Mouse (Mus musculus): Measurements from ENCODE around the gene Wdr18.

The Wdr18 gene

GRCm38 (mm10) chr10:79959847-79960601 is at the start of gene Wdr18:
TSS of gene Wdr18 (plus strand) at chr10:79960152.
- in situ Hi-C loops (cut with MboI), result loop anchor here (5.0 to 10.0 kb wide), 3 partner anchors 38 to 125 kb away; partner anchors contain the start of genes Elane and R3hdm4

GRCm38 (mm10) chr10:79910556-79910955 is 49.4 kb upstream of the Wdr18 start, which contains the start of gene Gm26602:
TSS of gene Gm26602 (plus strand) at chr10:79910856.
- in situ Hi-C loops (cut with MboI), result no loop called here

GRCm38 (mm10) chr10:79912412-79912811 is 47.5 kb upstream of the Wdr18 start:
- in situ Hi-C loops (cut with MboI), result no loop called here

GRCm38 (mm10) chr10:79914131-79914947 is 45.6 kb upstream of the Wdr18 start:
- in situ Hi-C loops (cut with MboI), result no loop called here

- in situ Hi-C loops (cut with MboI), result no loop called here
Observed at GRCm38 (mm10) chr10:79914948-79915596, 44.9 kb upstream of the Wdr18 start.

GRCm38 (mm10) chr10:79916081-79916480 is 43.9 kb upstream of the Wdr18 start:
- in situ Hi-C loops (cut with MboI), result no loop called here

- in situ Hi-C loops (cut with MboI), result no loop called here
Observed at GRCm38 (mm10) chr10:79916808-79917531, 43.0 kb upstream of the Wdr18 start, which contains the start of gene Kiss1r. TSS of gene Kiss1r (plus strand) at chr10:79916971.

GRCm38 (mm10) chr10:79917532-79918100 is 42.3 kb upstream of the Wdr18 start:
- in situ Hi-C loops (cut with MboI), result no loop called here

GRCm38 (mm10) chr10:79918231-79919078 is 41.5 kb upstream of the Wdr18 start:
- in situ Hi-C loops (cut with MboI), result no loop called here

- in situ Hi-C loops (cut with MboI), result no loop called here
Observed at GRCm38 (mm10) chr10:79919251-79919849, 40.6 kb upstream of the Wdr18 start.

GRCm38 (mm10) chr10:79920056-79920890 is 39.7 kb upstream of the Wdr18 start:
- in situ Hi-C loops (cut with MboI), result loop anchor here (5.0 to 10.0 kb wide), 2 partner anchors 37 to 85 kb away; no protein-coding TSS in a partner anchor

GRCm38 (mm10) chr10:79920958-79921535 is 38.9 kb upstream of the Wdr18 start, which contains the start of gene R3hdm4:
TSS of gene R3hdm4 (minus strand) at chr10:79921208.
- in situ Hi-C loops (cut with MboI), result loop anchor here (5.0 to 10.0 kb wide), 2 partner anchors 36 to 86 kb away; no protein-coding TSS in a partner anchor

- in situ Hi-C loops (cut with MboI), result loop anchor here (5.0 to 10.0 kb wide), 2 partner anchors 36 to 87 kb away; no protein-coding TSS in a partner anchor
Observed at GRCm38 (mm10) chr10:79921572-79921971, 38.4 kb upstream of the Wdr18 start.

GRCm38 (mm10) chr10:79924998-79925784 is 34.8 kb upstream of the Wdr18 start:
- in situ Hi-C loops (cut with MboI), result loop anchor here (5.0 to 10.0 kb wide), 2 partner anchors 32 to 90 kb away; no protein-coding TSS in a partner anchor

GRCm38 (mm10) chr10:79925785-79926490 is 34.0 kb upstream of the Wdr18 start:
- in situ Hi-C loops (cut with MboI), result loop anchor here (10.0 kb wide), 1 partner anchor 91 kb away; no protein-coding TSS in a partner anchor
